Mouse (Mus musculus) T-helper 2 cell (primary cell): ENCODE results near the gene Npc2.

ENCODE experiments used
- in situ Hi-C: fragments of 300-600 bp; cut with MboI, MseI; formaldehyde crosslinking; loops from one replicate; pipeline ENCODE4 v1.15.1; 2025; ENCODE audit warnings: high pct_unique_total_duplicates

Npc2 gene

DNA sequence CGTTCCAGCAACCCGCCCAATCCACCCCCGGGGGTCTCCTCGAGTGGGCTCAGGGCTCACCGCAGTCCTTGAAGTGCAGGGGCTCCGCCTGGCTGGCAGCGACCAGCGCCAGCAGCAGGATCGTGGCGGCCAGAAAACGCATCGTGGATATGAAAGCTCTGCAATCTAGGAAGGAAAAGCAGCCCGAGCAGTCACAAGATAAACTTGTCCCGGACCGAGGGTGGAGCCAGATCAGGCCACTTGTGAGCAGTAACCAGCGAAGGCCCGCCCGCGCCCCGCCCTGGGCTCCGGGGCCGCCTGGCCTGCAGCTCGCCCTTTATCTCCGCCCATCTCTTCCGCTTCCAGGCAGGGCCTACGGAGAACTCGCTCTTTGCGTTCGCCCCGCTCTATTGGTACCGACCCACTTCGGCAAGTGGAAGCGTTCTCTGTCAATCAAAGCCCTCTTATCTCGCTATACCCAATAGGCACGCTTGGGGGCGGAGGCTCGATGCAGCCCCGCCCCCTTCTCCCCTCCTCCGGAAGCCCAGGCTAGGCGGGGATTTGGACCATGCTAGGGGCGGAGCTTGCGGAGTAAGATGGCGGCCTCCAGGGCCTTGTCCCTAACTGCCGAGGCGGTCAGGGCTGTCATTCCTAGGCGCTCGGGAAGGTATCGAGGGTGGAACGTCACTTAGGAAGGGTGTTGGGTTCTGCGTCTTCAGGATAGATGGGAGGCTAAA is at the start of gene Npc2, which contains the start of gene Isca2:
Gene Npc2, minus strand, starts transcription at position 427 of the 716 bp plus-strand sequence.
Gene Isca2, plus strand, starts transcription at position 526 of the 716 bp plus-strand sequence.
- in situ Hi-C loops, result loop anchor here (25.0 kb wide), 1 partner anchor 1186 kb away; the partner anchor contains the start of gene Zfyve1

DNA sequence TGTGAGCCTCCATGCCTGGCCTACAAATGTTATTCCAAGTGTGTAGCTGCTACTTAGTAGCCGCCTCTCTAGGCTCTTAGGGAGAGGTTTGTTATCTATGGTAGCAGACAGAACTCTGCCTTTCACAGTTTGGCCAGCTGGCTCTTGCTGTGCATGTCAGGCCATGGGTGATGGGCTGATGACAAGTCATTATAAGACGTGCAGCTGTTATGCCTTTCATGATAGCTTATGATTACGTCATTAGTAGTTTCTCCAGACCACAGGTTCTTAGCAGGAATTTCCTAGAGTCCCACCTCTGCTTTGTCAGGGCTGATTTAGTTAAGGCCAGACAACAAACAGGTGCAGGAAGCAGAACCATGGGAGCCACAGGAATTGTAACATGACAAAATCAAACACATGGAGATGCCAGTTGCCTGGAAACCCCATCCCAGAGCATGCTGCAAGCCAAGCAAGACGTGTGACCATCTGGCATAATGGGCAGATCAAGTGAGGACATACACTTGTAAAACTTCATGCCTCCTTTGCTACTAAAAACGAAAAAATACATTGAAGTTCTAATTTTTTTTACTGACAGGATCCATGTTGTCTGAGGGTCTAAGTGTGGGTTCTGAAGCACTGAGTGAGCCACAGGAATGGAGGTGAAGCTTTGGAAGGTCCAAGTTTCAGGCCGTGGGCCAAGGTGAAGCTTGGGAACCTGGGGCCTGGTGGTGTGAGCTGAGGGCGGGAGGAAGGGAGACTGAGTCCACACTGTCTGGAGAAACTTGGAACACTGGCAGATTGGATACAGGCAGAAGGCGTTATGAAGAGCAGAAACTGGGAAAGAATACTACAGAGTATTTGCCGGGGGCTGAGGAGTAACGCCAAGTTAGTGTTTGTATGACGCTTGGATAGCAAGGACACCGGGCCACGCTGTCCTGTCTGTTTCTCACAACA is 46.5 kb upstream of the Npc2 start:
- in situ Hi-C loops, result no loop called here

DNA sequence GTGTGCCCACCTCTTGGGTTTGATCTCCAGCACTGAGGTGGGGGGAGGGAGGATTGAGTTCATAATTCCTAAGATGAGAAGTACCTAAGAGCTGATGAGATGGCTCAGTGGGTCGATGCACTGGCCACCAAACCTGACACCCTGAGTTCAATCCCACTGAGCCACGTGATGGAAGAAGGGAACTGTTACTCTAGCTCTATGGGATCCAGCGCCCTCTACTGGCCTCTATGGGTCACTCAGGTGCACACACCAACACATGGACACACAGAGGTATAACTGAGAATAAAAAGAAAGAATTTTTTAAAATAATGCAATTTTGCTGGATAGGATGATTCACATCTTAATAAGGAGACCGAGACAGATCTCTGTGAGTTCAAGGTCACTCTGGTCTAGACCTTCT is 45.5 kb upstream of the Npc2 start:
- in situ Hi-C loops, result no loop called here

DNA sequence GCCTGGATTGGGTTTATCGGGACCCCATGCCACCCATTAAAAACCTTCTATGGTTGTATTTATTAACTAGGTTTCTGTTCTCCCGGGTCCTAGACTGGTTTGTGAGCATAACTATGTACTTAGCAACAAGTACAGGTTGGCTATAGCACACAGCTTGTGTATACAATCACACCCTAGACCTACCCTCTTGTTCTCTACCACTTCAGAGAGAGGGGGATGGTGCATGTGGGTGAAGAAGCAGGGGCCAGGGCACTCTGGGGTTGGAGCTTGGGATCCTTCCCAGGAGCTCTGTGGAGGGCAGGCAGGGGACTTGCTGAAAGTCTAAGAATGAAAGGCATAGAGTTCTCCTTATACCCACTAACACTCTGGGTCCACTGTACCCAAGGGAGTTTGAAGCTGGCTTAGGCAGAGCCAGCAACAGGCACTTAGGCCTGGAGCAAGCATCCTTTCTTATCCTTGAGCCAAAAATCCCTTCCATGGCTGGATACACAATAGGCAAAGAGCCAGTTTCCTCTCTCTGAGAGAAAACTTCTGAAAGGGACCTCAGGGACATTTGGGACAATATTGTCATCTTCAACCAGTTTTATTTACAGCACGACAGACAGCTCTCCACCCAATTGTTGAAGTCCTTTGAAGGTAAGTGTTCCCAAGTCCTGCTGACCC is 41.8 kb upstream of the Npc2 start:
- in situ Hi-C loops, result no loop called here

DNA sequence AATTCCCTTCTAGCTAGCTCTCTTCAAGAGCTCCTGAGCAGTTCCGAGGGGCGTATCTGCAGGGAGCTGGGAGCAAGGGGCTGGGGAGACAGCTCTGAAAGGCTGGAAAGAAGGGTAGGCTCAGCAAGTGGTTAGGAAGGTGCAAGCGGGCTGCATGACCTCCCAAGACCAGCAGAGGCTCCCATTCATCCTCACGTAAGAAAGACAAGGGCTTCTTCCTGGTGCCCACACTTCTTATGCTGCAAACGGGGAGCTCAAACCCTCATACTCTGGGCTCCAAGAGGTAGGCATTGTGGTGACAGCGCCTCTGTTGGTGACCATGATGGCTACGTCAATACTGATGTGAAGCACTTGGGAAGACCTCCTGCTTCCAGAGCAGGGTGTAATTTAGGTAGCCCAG is 40.8 kb upstream of the Npc2 start:
- in situ Hi-C loops, result no loop called here

DNA sequence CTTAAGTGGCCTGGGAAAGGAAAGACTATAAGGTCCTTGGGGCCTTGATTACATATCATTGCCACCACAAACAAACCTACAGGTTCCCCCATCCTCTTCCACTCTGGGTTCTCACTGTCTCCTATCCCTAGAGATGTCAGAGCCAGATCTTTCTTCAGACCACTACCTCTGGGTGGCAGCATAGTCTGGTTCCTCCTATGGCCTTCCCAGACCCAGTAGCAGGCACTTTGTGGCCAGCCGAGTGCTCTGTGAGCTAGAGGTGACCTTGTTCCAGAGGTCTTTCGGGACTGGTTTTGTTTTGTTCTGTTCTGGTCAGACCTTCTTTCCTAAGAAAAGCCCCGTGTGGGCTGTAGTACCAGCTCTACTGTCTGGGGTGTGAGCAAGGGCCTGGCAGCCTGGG is 39.1 kb upstream of the Npc2 start:
- in situ Hi-C loops, result no loop called here

DNA sequence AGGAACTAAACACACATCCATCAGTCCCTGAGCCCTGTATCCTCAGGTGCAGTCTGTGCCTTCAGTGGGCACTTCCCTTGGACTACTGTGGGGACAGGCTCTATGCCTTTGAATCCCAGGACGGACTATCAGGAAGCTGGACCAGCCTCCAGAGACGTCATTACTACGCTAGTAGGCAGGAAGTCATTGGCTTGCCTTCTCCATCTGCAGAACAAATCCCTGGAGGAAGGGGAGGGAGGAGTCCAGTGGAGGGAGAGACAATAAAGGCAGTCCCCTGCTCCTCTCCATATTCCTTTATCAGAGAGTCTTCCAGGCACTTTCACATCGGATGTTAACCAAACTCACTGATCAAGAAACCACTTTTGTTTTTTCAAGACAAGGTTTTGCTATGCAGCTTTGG is 38.6 kb upstream of the Npc2 start:
- in situ Hi-C loops, result no loop called here

DNA sequence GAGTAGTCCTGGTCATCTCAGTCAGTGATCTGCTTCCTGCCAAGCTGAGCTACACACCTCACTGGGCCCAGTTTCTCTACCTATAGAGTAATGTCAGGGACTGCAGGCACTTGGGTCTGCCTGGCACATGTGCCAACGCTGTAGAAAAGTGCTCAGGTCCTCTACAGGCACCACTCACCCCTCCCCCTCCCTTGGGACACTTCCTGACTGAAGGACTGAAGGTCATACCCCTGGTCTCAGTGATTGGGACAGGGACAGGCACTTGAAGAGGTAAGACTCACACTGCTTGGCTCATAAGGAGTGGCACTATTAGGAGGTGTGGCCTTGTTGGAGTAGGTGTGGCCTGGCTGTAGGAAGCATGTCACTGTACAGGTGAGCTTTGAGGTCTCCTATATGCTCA is 37.9 kb upstream of the Npc2 start:
- in situ Hi-C loops, result no loop called here

DNA sequence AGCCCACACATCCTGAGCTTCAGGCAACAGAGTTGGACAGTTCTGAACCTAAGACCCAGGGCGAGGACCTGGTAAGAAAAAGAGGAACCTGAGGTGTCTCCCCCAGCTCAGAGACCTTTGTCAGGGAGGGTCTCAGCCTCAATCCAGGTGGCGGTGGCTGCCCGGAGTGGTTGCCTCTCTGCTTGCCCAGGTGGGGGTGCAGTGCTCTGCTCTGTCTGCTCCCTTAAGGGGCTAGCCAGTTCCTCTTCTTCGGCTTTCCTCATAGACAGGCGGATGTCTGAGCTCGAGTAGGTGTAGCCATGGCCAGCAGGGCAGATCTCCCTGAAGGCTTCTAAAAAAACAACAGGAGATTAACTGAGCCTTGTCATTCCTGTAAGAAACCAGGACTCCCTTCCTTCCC is 36.1 kb upstream of the Npc2 start:
- in situ Hi-C loops, result loop anchor here (10.0 kb wide), 1 partner anchor 376 kb away; no protein-coding TSS in a partner anchor

DNA sequence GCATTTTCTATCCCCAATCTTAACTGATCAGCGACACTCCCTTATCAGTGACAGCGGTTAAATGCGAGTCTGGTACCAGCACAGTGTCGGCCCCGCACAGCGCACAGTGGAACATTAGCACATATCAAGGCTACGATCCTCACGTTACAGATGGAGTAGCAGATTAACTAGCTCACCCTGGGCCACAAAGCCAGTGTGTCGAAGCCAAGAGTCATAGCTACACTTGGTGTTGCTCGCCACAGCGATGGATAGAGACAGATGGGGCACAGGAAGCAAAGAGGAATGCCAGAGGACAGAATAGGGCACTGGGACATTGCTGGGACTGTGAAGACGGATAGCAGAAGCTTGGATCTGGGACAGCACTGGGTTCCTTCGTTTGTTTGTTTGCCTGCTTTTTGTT is 34.4 kb upstream of the Npc2 start:
- in situ Hi-C loops, result loop anchor here (10.0 kb wide), 1 partner anchor 377 kb away; no protein-coding TSS in a partner anchor

DNA sequence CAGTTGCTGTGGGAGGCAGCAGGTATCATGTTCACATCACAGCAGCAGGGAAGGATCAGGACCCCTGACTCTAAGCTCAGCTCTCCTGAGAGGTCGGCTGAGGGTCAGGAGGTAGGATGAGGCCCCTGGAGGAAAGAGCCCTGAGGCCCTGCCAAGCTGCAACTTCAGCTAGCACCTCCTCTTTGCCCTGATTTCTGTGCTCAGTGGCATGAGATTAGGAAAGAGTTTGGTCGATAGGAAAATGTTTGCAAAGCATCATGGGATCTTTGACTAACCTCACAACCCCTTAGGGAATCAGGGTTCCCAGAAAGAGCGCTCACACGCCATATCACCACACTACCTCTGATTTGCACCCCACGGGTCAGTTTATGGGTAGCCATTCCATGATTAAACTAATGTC is 33.8 kb upstream of the Npc2 start:
- in situ Hi-C loops, result loop anchor here (10.0 kb wide), 1 partner anchor 378 kb away; no protein-coding TSS in a partner anchor

DNA sequence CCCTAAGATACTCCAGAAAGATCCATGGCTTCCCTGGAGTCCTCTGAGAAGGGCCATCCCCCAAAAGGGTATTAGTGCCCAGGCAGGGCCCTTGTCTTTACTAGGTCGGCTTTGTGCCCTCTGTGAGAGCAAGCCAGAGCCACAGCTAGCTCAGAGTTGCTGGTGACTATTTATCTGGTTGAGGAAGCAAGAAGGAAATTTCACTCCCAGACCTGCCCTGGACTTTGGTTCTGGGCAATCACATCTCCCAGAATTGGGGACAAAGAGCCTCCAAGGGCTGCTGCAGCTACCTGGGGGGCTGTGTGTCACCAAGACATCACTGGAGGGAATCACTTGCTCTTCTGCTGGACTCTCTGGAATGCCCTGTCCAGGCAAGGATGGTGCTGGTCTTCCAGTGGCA is 33.1 kb upstream of the Npc2 start:
- in situ Hi-C loops, result loop anchor here (10.0 kb wide), 1 partner anchor 379 kb away; no protein-coding TSS in a partner anchor

DNA sequence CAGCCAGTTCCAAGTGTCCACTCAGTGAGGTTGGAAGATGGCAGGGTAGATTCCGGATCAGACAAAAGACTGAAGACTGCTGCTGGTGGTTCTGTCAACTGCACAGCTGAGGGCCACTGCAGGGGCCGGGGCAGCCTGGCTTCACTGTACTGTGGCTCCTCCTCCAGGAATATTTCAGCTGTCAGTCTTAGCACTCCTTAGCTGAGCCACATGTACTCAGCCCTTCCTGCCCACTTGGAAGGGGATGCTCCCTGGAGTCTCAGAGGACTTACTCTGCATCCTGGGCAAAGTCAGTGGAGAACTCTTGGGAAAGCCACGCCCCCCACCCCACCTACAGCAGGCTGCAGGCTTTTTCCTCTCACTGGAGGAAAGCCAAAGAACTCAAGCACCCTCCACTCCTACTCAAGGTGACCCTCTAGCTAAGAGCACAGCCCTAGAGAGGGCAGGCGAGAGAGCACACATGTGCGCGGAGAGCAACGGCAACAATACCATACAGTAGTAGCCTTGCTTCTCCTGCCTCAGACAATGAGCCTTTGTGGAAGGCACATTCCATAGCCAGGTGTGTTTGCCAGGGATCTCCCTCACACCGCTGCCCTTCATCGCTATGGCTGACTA is 32.4 kb upstream of the Npc2 start:
- in situ Hi-C loops, result loop anchor here (10.0 kb wide), 1 partner anchor 379 kb away; no protein-coding TSS in a partner anchor

DNA sequence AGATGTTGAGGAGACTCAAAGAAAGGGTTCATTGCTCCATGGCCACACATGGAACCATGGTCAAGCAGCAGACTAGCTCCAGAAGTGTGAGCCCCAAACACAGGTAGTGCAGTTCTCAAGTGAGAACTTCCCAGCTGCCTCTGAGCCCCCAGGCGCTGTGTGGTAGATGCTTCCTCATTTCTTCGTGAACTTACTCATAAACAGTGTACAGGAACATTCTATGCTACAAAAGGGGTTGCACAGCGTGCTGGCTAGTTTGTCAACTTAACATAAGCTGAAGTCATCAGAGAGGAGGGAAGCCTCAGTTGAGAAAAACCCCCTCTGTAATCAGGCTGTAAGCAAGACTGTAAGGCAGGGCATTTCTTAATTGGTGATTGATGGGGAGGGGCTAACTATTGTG is 29.7 kb upstream of the Npc2 start:
- in situ Hi-C loops, result loop anchor here (10.0 kb wide), 1 partner anchor 382 kb away; no protein-coding TSS in a partner anchor

DNA sequence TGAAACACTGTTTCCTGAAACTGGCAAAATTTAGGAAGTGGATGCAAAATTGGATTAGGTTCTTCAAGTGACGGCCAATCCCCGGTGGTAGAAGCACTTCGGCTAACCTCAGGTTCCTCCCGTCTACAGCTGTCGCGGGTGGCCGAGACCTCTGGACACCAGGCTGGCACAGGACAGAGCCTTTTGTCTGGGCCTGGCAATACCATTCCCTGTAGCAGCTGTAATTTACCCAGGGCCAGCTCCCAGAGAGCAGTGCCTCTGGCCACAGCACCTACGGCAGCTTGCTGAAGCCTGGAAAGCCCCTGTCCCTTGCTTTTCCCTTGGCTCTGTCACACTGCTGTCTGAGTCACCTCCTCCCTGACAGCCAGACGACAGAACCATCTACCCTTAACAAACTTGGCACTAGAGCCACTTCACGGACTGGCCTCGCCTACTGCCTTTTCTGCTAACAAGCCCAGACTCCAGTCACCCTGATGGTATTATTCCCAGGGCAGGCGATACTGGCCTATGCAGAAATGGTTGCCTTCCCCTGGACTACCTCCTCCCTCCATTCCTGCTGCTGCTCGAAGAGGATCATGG is 28.7 kb upstream of the Npc2 start:
- in situ Hi-C loops, result loop anchor here (10.0 kb wide), 1 partner anchor 383 kb away; no protein-coding TSS in a partner anchor

DNA sequence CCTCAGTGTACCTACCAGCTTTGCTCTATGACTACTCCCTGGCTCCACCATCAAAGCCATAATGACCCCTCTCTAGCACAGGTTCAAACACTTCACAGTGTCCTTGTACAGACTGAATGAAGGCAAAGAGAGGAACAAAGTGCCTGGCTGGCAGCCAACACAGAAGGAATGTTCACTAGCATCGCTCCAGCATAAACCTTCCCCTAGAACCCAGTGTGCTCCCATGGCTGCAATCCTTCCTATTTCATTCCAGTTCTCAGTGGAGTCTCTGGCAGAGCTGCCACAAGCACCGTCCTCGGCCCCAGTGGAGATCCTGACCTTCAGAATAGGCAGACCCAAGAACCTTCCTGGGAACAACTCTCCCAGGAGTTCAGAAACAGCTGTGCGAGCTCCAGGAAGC is 27.5 kb upstream of the Npc2 start:
- in situ Hi-C loops, result loop anchor here (10.0 kb wide), 1 partner anchor 384 kb away; no protein-coding TSS in a partner anchor

DNA sequence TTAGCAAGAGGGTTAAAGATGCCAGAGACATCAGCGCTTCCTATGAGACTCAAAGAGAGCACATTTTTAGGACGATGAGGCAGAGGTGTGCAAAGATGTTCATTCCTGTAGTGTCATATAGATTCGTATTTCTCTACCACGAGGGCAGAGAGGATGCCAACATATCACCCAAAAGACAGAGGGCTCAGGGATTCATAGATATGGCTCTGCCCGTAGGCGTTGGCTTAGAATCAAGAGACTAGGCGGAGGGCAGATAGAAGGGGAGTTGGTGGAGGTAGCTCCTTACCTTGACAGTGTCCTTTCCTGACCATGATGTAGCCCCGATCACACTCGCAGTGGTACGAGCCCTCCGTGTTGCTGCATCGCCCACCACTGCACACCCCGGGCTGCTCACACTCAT is 26.1 kb upstream of the Npc2 start:
- in situ Hi-C loops, result no loop called here

DNA sequence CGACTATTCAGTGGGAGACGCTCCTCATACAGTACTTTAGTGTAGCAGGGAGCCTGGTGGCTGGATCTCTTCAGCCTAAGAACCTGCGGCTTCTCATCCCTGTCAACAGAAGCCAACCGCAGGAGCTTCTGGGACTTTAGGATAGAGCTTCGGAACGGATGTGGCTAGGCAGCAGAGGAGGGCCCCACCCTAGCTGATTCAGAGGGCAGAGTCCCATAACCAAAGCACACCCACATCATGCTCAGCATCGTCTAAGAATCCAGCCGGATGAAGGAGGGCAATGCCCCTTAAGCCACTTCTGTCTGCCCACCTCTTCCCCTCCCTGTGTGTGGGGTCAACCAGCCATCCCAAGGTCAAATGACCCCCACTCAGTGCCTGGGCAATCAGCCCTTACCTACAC is 21.7 kb upstream of the Npc2 start:
- in situ Hi-C loops, result no loop called here

DNA sequence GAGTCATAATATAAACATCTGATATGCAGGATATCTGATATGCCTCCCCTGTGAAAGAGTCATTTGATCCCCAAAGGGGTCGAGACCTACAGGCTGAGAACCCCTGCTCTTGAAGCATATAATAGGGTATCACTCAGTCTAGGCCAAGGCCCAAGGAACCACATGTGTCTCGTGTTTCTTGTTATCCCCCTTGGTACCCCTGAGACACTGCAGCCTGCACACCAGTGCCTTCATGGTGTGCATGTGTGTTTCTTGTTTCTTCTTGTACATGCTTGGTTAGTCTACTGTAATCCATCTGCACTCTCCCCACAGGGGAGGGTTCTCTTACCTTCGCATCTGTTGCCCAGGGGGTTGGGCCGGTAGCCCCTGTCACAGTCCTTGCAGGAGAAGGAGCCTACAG is 19.7 kb upstream of the Npc2 start:
- in situ Hi-C loops, result no loop called here

DNA sequence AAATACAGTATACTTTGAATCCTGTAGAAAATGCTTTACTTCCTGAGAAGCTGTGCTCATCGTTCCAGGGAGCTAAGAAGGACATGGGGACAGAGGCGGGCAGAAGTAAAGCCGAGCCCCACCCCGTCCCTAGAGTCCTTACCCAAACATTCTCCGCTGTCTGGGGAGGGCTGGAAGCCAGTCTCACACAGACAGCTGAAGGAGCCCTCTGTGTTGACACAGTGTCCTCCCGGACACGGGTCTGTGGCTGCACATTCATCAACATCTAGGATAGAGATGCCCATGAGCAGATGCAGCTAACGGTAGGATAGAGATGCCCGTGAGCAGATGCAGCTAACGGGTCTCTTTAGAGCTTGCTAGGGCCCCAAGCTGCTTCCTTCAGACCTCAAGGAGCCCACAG is 17.9 kb upstream of the Npc2 start:
- in situ Hi-C loops, result no loop called here

DNA sequence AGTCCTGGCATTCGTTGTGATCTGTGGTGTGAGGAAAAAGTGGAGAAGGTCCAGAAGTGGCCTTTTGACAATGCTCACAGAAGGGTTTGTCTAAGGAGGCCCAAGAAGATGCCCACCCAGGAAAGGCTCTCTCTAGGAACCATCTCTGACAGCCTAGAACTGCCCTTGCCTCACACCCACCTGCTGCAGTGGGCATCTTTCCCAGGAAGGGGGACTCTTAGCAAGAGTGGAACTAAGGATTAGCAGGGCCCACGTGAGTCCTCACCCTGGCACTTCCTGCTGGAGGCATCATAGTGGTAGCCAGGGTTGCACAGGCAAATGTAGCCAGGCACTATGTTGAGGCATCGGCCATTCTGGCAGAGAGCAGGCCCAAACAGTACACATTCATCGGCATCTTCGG is 13.1 kb upstream of the Npc2 start:
- in situ Hi-C loops, result no loop called here
